Mouse (Mus musculus) MEL (cell line): ENCODE results near the gene Mphosph6. TPM values are rescaled to one million over a fixed set of nuclear protein-coding genes. Genes with fewer than 3 reads are reported as not detected.

Experiments
- DNase-seq: peaks from one replicate; pipeline ENCODE4 v3.0.0; 2011; ENCODE audit warnings: low read depth, low spot score
- H3K27ac ChIP-seq: 2 replicates; pipeline ENCODE4 v1.5.1; 2012; ENCODE audit warnings: low read depth, mild to moderate bottlenecking, control low read depth, low read length, moderate library complexity; ENCODE audit not compliant: control insufficient read depth
- H3K27me3 ChIP-seq, 2 experiments: fragments of 150-350 bp in 1 of 2; sonication (generic) in 1 of 2; 2 replicates each; pipeline ENCODE4 v1.6.1; 2012; ENCODE audit warnings: low read length in 2 of 2, mild to moderate bottlenecking in 2 of 2, improper control_type of control experiment in 1 of 2, moderate library complexity in 1 of 2; ENCODE audit not compliant: insufficient read depth in 2 of 2, control insufficient read depth in 1 of 2
- H3K36me3 ChIP-seq, 2 experiments: 2 replicates each; pipeline ENCODE4 v1.6.1; 2012 to 2014; ENCODE audit warnings: low read length in 2 of 2, improper control_type of control experiment in 1 of 2, inconsistent platforms in 1 of 2, mild to moderate bottlenecking in 1 of 2; ENCODE audit not compliant: insufficient read depth in 2 of 2, control insufficient read depth in 1 of 2
- H3K4me1 ChIP-seq, 2 experiments: fragments of 150-350 bp in 1 of 2; sonication (generic) in 1 of 2; 2 replicates each; pipeline ENCODE4 v1.6.1; 2012; ENCODE audit warnings: low read length in 2 of 2, improper control_type of control experiment in 1 of 2, mild to moderate bottlenecking in 1 of 2; ENCODE audit not compliant: insufficient read depth in 2 of 2, control insufficient read depth in 1 of 2
- H3K4me3 ChIP-seq, 2 experiments: fragments of 150-350 bp in 1 of 2; sonication (generic) in 1 of 2; 2 replicates each; pipeline ENCODE4 v1.5.1; 2012; ENCODE audit warnings: low read depth in 2 of 2, low read length in 2 of 2, mild to moderate bottlenecking in 2 of 2, moderate library complexity in 2 of 2, control low read depth in 1 of 2, improper control_type of control experiment in 1 of 2; ENCODE audit not compliant: control insufficient read depth in 1 of 2, insufficient read depth in 1 of 2
- H3K79me2 ChIP-seq: 2 replicates; pipeline ENCODE4 v1.6.1; 2012; ENCODE audit warnings: mild to moderate bottlenecking, low read length, moderate library complexity; ENCODE audit not compliant: control insufficient read depth, poor library complexity, insufficient read depth
- H3K9ac ChIP-seq: 2 replicates; pipeline ENCODE4 v1.6.1; 2012; ENCODE audit warnings: low read depth, mild to moderate bottlenecking, control low read depth, low read length, moderate library complexity; ENCODE audit not compliant: control insufficient read depth, poor library complexity, severe bottlenecking
- H3K9me3 ChIP-seq: fragments of 150-350 bp; sonication (generic); replicated peaks from 2 replicates; pipeline ENCODE4 v1.6.1; 2012; ENCODE audit warnings: mild to moderate bottlenecking, low read length, improper control_type of control experiment, moderate library complexity; ENCODE audit not compliant: insufficient read depth
- BHLHE40 ChIP-seq: IDR thresholded peaks from 2 replicates; pipeline ENCODE4 v1.6.1; 2012; ENCODE audit warnings: low read depth, mild to moderate bottlenecking, inconsistent platforms, low read length, improper control_type of control experiment, borderline replicate concordance
- CHD1 ChIP-seq: IDR thresholded peaks from 2 replicates; pipeline ENCODE4 v1.6.1; 2012; ENCODE audit warnings: low read depth, mild to moderate bottlenecking, inconsistent platforms, low read length, improper control_type of control experiment
- CHD2 ChIP-seq: IDR thresholded peaks from 2 replicates; pipeline ENCODE4 v1.6.1; 2011; ENCODE audit warnings: low read length, improper control_type of control experiment
- E2F4 ChIP-seq: IDR thresholded peaks from 2 replicates; pipeline ENCODE4 v1.6.1; 2011; ENCODE audit warnings: low read depth, low read length, improper control_type of control experiment, borderline replicate concordance
- ELF1 ChIP-seq: IDR thresholded peaks from 2 replicates; pipeline ENCODE4 v1.6.1; 2014; ENCODE audit warnings: low read depth, mild to moderate bottlenecking, inconsistent platforms, low read length, improper control_type of control experiment, moderate library complexity
- EP300 ChIP-seq, 2 experiments: IDR thresholded peaks; 2 replicates each; pipeline ENCODE4 v1.6.1; 2011; ENCODE audit warnings: improper control_type of control experiment in 2 of 2, low read length in 2 of 2, low read depth in 1 of 2, mild to moderate bottlenecking in 1 of 2
- ETS1 ChIP-seq: IDR thresholded peaks from 2 replicates; pipeline ENCODE4 v1.6.1; 2012; ENCODE audit warnings: low read depth, mild to moderate bottlenecking, inconsistent platforms, low read length, improper control_type of control experiment, moderate library complexity
- GABPA ChIP-seq: IDR thresholded peaks from 2 replicates; pipeline ENCODE4 v1.6.1; 2012; ENCODE audit warnings: low read depth, mild to moderate bottlenecking, inconsistent platforms, low read length, improper control_type of control experiment, moderate library complexity
- GATA1 ChIP-seq: IDR thresholded peaks from 2 replicates; pipeline ENCODE4 v1.6.1; 2011; ENCODE audit warnings: low read depth, low read length, improper control_type of control experiment
- MAX ChIP-seq: IDR thresholded peaks from 2 replicates; pipeline ENCODE4 v1.6.1; 2011; ENCODE audit warnings: low read length, improper control_type of control experiment
- MEF2A ChIP-seq: IDR thresholded peaks from 2 replicates; pipeline ENCODE4 v1.6.1; 2014; ENCODE audit warnings: low read depth, mild to moderate bottlenecking, inconsistent platforms, low read length, improper control_type of control experiment; ENCODE audit not compliant: poor library complexity, insufficient replicate concordance, severe bottlenecking; ENCODE audit errors: extremely low read depth
- MXI1 ChIP-seq: IDR thresholded peaks from 2 replicates; pipeline ENCODE4 v1.6.1; 2011; ENCODE audit warnings: mild to moderate bottlenecking, low read depth, low read length, improper control_type of control experiment
- MYB ChIP-seq: IDR thresholded peaks from 2 replicates; pipeline ENCODE4 v1.6.1; 2011; ENCODE audit warnings: mild to moderate bottlenecking, low read depth, low read length, improper control_type of control experiment
- MYC ChIP-seq: IDR thresholded peaks from 2 replicates; pipeline ENCODE4 v1.6.1; 2011; ENCODE audit warnings: low read depth, mild to moderate bottlenecking, low read length, improper control_type of control experiment, moderate library complexity
- NELFE ChIP-seq: IDR thresholded peaks from 2 replicates; pipeline ENCODE4 v1.6.1; 2011; ENCODE audit warnings: low read depth, low read length, improper control_type of control experiment
- NRF1 ChIP-seq: IDR thresholded peaks from 2 replicates; pipeline ENCODE4 v1.6.1; 2014; ENCODE audit warnings: low read depth, mild to moderate bottlenecking, inconsistent platforms, low read length, improper control_type of control experiment, moderate library complexity; ENCODE audit not compliant: poor library complexity, insufficient read depth, severe bottlenecking
- POLR2A ChIP-seq, 2 experiments: IDR thresholded peaks; 2 replicates each; pipeline ENCODE4 v1.6.1; 2011 to 2012; ENCODE audit warnings: low read length in 2 of 2, mild to moderate bottlenecking in 2 of 2, control low read depth in 1 of 2, improper control_type of control experiment in 1 of 2, low read depth in 1 of 2, moderate library complexity in 1 of 2; ENCODE audit not compliant: control insufficient read depth in 1 of 2, insufficient read depth in 1 of 2, poor library complexity in 1 of 2
- POLR2AphosphoS2 ChIP-seq: IDR thresholded peaks from 2 replicates; pipeline ENCODE4 v1.6.1; 2011; ENCODE audit warnings: low read length, improper control_type of control experiment
- RCOR1 ChIP-seq: IDR thresholded peaks from 2 replicates; pipeline ENCODE4 v1.6.1; 2012; ENCODE audit warnings: low read depth, mild to moderate bottlenecking, inconsistent platforms, low read length, improper control_type of control experiment
- SIN3A ChIP-seq: IDR thresholded peaks from 2 replicates; pipeline ENCODE4 v1.6.1; 2012; ENCODE audit warnings: low read length, improper control_type of control experiment, inconsistent platforms
- SMC3 ChIP-seq: IDR thresholded peaks from 2 replicates; pipeline ENCODE4 v1.6.1; 2011; ENCODE audit warnings: low read depth, low read length, improper control_type of control experiment
- TAL1 ChIP-seq: IDR thresholded peaks from 2 replicates; pipeline ENCODE4 v1.6.1; 2012; ENCODE audit warnings: mild to moderate bottlenecking, inconsistent platforms, low read length, moderate library complexity, mixed read lengths
- TCF12 ChIP-seq: IDR thresholded peaks from 2 replicates; pipeline ENCODE4 v1.6.1; 2014; ENCODE audit warnings: low read depth, mild to moderate bottlenecking, inconsistent platforms, low read length, improper control_type of control experiment, moderate library complexity
- USF2 ChIP-seq, 2 experiments: IDR thresholded peaks; 2 replicates each; pipeline ENCODE4 v1.6.1; 2011 to 2012; ENCODE audit warnings: improper control_type of control experiment in 2 of 2, low read length in 2 of 2, borderline replicate concordance in 1 of 2, inconsistent platforms in 1 of 2, low read depth in 1 of 2, mild to moderate bottlenecking in 1 of 2; ENCODE audit not compliant: insufficient read depth in 1 of 2
- ZC3H11A ChIP-seq: IDR thresholded peaks from 2 replicates; pipeline ENCODE4 v1.6.1; 2012; ENCODE audit warnings: low read depth, mild to moderate bottlenecking, inconsistent platforms, low read length, improper control_type of control experiment
- ZKSCAN1 ChIP-seq: IDR thresholded peaks from 2 replicates; pipeline ENCODE4 v1.6.1; 2012; ENCODE audit warnings: low read depth, mild to moderate bottlenecking, inconsistent platforms, low read length, improper control_type of control experiment, moderate library complexity
- polyA plus RNA-seq, 2 experiments: library from polyadenylated mRNA; stranded (reverse) in 1 of 2; unstranded in 1 of 2; fragments of >175 nt in 1 of 2; fragments of >200 nt in 1 of 2; gene quantifications; 2 replicates each; pipeline versions ENCODE4 v1.2.1 to v1.2.4; 2012; ENCODE audit warnings: low replicate concordance in 2 of 2, low read depth in 1 of 2; ENCODE audit not compliant: insufficient read length in 2 of 2, insufficient read depth in 1 of 2, missing spikeins in 1 of 2
- total RNA-seq: library from RNA; depleted of rRNA; stranded (reverse); fragments of 300-350 nt; gene quantifications from 2 replicates; pipeline ENCODE4 v1.2.3, GENCODE M21; 2012

Mphosph6 gene
- total and polyA plus RNA-seq, 3 experiments = 67.8 to 98.8 TPM; not detected in 1

GRCm38 (mm10) chr8:117765947-117766346 lies 35.8 kb downstream of the Mphosph6 start:
- Histone ChIP-seq H3K27me3 (no peaks in the 10 kb centered on the region), H3K36me3 (no peaks in the 10 kb centered on the region), H3K79me2 (no peaks in the 10 kb centered on the region), H3K9ac (no peak overlapping the region), H3K4me3 (no peak overlapping the region), H3K27ac (no peak overlapping the region), H3K9me3 (no peaks in the 10 kb centered on the region), H3K4me1 (peaks cover 0 to 2% of the 10 kb centered on the region in 2 experiments; a peak in 1 of 4 replicates)
- DNase-seq = peak; percentile 20
- no peak for TF ChIP-seq POLR2AphosphoS2
- no peak for TF ChIP-seq SIN3A
- TF ChIP-seq NELFE = no peak
- no peak for TF ChIP-seq POLR2A (IDR thresholded peaks at IDR 0.05; ENCODE audit: control insufficient read depth in 1 of 2, insufficient read depth in 1 of 2, low read depth in 1 of 2, low read length in 2 of 2, poor library complexity in 1 of 2)
- no peak for TF ChIP-seq CHD1
- TF ChIP-seq TCF12 = peak; percentile 91
- TF ChIP-seq ZC3H11A = no peak
- no peak for TF ChIP-seq MAX
- no peak for TF ChIP-seq ZKSCAN1
- TF ChIP-seq EP300 (IDR thresholded peaks at IDR 0.05; ENCODE audit: low read depth in 1 of 2, low read length in 2 of 2) = peak; percentile 71 to 82
- TF ChIP-seq ETS1 = peak; percentile 30; the same call in 1 of the 2 replicates
- TF ChIP-seq RCOR1 = peak; percentile 46; the same call in 1 of the 2 replicates
- peak; percentile 22; the same call in 1 of the 2 replicates for TF ChIP-seq TAL1
- TF ChIP-seq CHD2 = no peak
- no peak for TF ChIP-seq NRF1
- no peak for TF ChIP-seq SMC3
- peak; percentile 86 for TF ChIP-seq GATA1
- TF ChIP-seq BHLHE40 = no peak
- no peak for TF ChIP-seq E2F4

- H3K27me3 ChIP-seq = no peaks in the 10 kb centered on the region
- H3K9ac ChIP-seq = no peak overlapping the region
- no peak overlapping the region for H3K27ac ChIP-seq
- H3K36me3 ChIP-seq = no peaks in the 10 kb centered on the region
- DNase-seq = no peak
- H3K4me1 ChIP-seq = no peaks in the 10 kb centered on the region; a peak in 1 of 4 replicates
- H3K4me3 ChIP-seq = no peak overlapping the region
- TF ChIP-seq ELF1 = no peak
- TF ChIP-seq TAL1 = no peak
- TF ChIP-seq USF2 (IDR thresholded peaks at IDR 0.05; ENCODE audit: borderline replicate concordance in 1 of 2, insufficient read depth in 1 of 2, low read depth in 1 of 2, low read length in 2 of 2) = no peak
- TF ChIP-seq RCOR1 = no peak
- no peak for TF ChIP-seq EP300 (IDR thresholded peaks at IDR 0.05; ENCODE audit: low read depth in 1 of 2, low read length in 2 of 2)
- no peak for TF ChIP-seq GABPA
- TF ChIP-seq MXI1 = no peak
- no peak for TF ChIP-seq MEF2A
- no peak for TF ChIP-seq NRF1
- no peak for TF ChIP-seq ZC3H11A
- TF ChIP-seq MYB = no peak
- TF ChIP-seq ZKSCAN1 = no peak
- no peak for TF ChIP-seq ETS1
- no peak for TF ChIP-seq MYC
- TF ChIP-seq GATA1 = no peak
- H3K9me3 ChIP-seq = no peaks in the 10 kb centered on the region
- no peaks in the 10 kb centered on the region for H3K79me2 ChIP-seq
Observed at GRCm38 (mm10) chr8:117764625-117765024, 37.1 kb downstream of the Mphosph6 start.
